Mouse (Mus musculus) thymus, adult 2 months (tissue): ENCODE results near the gene Il17rd. TPM values are rescaled to one million over a fixed set of nuclear protein-coding genes. Genes with fewer than 3 reads are reported as not detected.

Source experiments
- DNase-seq: peaks from one replicate; pipeline ENCODE4 v3.0.0; 2021
- H3K27ac ChIP-seq: fragments of 200-500 bp; 2 replicates; pipeline ENCODE4 v1.5.1; 2012; ENCODE audit warnings: low read length, control low read depth; ENCODE audit not compliant: control insufficient read depth, insufficient read depth
- H3K27me3 ChIP-seq: fragments of 200-500 bp; 2 replicates; pipeline ENCODE4 v1.6.1; 2012; ENCODE audit warnings: mild to moderate bottlenecking, low read length, moderate library complexity, mixed read lengths; ENCODE audit not compliant: control insufficient read depth, insufficient read depth
- H3K36me3 ChIP-seq: fragments of 200-500 bp; 2 replicates; pipeline ENCODE4 v1.6.1; 2012; ENCODE audit warnings: mild to moderate bottlenecking, low read length, moderate library complexity; ENCODE audit not compliant: control insufficient read depth, insufficient read depth
- H3K4me1 ChIP-seq: fragments of 200-500 bp; replicated peaks from 2 replicates; pipeline ENCODE4 v1.6.1; 2012; ENCODE audit warnings: low read length; ENCODE audit not compliant: control insufficient read depth, insufficient read depth
- H3K4me3 ChIP-seq: fragments of 200-500 bp; 2 replicates; pipeline ENCODE4 v1.5.1; 2012; ENCODE audit warnings: mild to moderate bottlenecking, low read length, control low read depth, moderate library complexity; ENCODE audit not compliant: control insufficient read depth, insufficient read depth
- CTCF ChIP-seq: fragments of 200-500 bp; IDR thresholded peaks from 2 replicates; pipeline ENCODE4 v1.5.1; 2012; ENCODE audit warnings: mild to moderate bottlenecking, control low read depth, low read length, moderate library complexity, borderline replicate concordance; ENCODE audit not compliant: control insufficient read depth, poor library complexity, insufficient read depth; ENCODE audit errors: extremely low read depth
- POLR2A ChIP-seq: fragments of 200-500 bp; IDR thresholded peaks from 2 replicates; pipeline ENCODE4 v1.6.1; 2012; ENCODE audit warnings: mild to moderate bottlenecking, low read length, control low read depth, moderate library complexity; ENCODE audit not compliant: control insufficient read depth, poor library complexity, insufficient read depth; ENCODE audit errors: extremely low read depth
- WGBS: fragments of 180-500 bp; shearing (Covaris S2); methylation state at CpG from one replicate; pipeline ENCODE4 v1.1.7; 2018; 5-methylcytosine and 5-hydroxymethylcytosine counted together
- polyA plus RNA-seq: library from polyadenylated mRNA; depleted of rRNA; stranded (reverse); fragments of >200 nt; gene quantifications from 2 replicates; pipeline ENCODE4 v1.2.3, GENCODE M21; 2012

Gene Il17rd
- polyA plus RNA-seq, 1 experiment, result 0.63 TPM

DNA sequence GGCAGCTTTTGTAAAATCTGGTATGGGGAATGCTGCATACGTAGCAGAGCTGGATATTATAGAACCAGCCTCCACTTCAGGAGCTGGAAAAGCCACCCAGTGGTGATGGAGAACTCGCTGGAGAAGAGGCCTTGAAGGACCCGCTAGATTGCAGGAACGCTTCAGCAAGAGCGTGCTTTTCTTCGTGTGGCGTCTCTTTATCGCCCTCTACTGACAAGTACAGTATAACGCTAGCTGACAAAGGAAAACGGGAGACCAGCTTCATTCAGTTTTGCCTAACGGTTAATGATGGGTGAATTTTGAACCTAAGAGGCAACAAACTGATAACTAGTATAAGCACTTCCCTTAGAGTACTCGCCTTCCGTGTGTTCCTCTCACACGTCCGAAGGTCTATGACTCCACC, 9.0 kb upstream of the Il17rd start:
- WGBS, result 4% methylated on average over 15 of the region's 15 CpGs
- H3K27ac ChIP-seq, result no peak overlapping the region
- peak; percentile 33 for DNase-seq
- H3K4me3 ChIP-seq, result no peak overlapping the region
- H3K27me3 ChIP-seq, result no peaks in the 10 kb centered on the region; the same call in 1 of the 2 replicates
- no peaks in the 10 kb centered on the region for H3K4me1 ChIP-seq
- no peak for TF ChIP-seq POLR2A
- TF ChIP-seq CTCF, result no peak
- H3K36me3 ChIP-seq, result no peaks in the 10 kb centered on the region

DNA sequence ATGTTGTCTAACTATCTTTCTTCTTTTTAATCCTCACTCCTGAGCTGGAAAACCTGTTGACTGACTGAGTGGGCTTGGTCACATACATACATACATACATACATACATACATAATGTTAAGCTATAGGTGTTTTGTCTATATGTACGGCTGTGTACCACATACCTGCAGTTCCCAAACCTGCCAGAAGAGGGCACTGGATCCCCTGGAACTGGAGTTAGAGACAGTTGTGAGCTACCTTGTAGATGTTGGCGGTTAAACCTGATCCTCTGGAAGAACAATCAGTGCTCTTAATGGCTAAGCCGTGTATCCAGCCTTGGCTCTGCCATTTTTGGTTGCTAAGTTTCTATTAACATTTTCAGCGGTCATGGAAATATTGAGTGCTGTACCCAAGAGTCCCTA, 7.6 kb upstream of the Il17rd start:
- TF ChIP-seq POLR2A (no peak), CTCF (no peak)
- DNase-seq, result peak; percentile 69
- WGBS, result 49% methylated on average over 4 of the region's 4 CpGs

GRCm38 (mm10) chr14:27037513-27037912, 1.2 kb upstream of the Il17rd start:
- DNase-seq, result no peak
- 58% methylated on average over 1 of the region's 1 CpGs for WGBS
- Histone ChIP-seq H3K27me3 (peaks cover 14% of the 10 kb centered on the region; the same call in 1 of the 2 replicates), H3K36me3 (no peaks in the 10 kb centered on the region), H3K4me3 (no peak overlapping the region), H3K27ac (no peak overlapping the region), H3K4me1 (peaks cover 10% of the 10 kb centered on the region)
- TF ChIP-seq CTCF (no peak), POLR2A (no peak)

More for the DNA sequence above, 7.6 kb upstream of the Il17rd start:
- H3K27ac ChIP-seq, result no peak overlapping the region
- no peaks in the 10 kb centered on the region for H3K36me3 ChIP-seq
- H3K27me3 ChIP-seq, result no peaks in the 10 kb centered on the region; the same call in 1 of the 2 replicates
- H3K4me1 ChIP-seq, result no peaks in the 10 kb centered on the region
- no peak overlapping the region for H3K4me3 ChIP-seq

GRCm38 (mm10) chr14:27039281-27040248, 824 bp downstream of the Il17rd start:
- H3K27ac ChIP-seq, result no peak overlapping the region
- TF ChIP-seq POLR2A (no peak), CTCF (no peak)
- WGBS, result 3% methylated on average over 59 of the region's 59 CpGs
- peaks cover 14% of the 10 kb centered on the region; the same call in 1 of the 2 replicates for H3K27me3 ChIP-seq
- H3K4me1 ChIP-seq, result peaks cover 13% of the 10 kb centered on the region
- peak overlapping the region; percentile 61 for H3K4me3 ChIP-seq
- DNase-seq, result peak; percentile 21
- no peaks in the 10 kb centered on the region for H3K36me3 ChIP-seq

- no peak overlapping the region for H3K27ac ChIP-seq
- 53% methylated on average over 12 of the region's 12 CpGs for WGBS
- TF ChIP-seq POLR2A (no peak), CTCF (no peak)
- H3K36me3 ChIP-seq, result no peaks in the 10 kb centered on the region
- no peak for DNase-seq
- H3K4me1 ChIP-seq, result peaks cover 20% of the 10 kb centered on the region
- peaks cover 14% of the 10 kb centered on the region; the same call in 1 of the 2 replicates for H3K27me3 ChIP-seq
- H3K4me3 ChIP-seq, result no peak overlapping the region
Observed at GRCm38 (mm10) chr14:27040451-27040850, 1.7 kb downstream of the Il17rd start.

GRCm38 (mm10) chr14:27042280-27042983, 3.7 kb downstream of the Il17rd start:
- DNase-seq, result no peak
- no peak for TF ChIP-seq CTCF
- Histone ChIP-seq H3K27me3 (peaks cover 14% of the 10 kb centered on the region; the same call in 1 of the 2 replicates), H3K36me3 (no peaks in the 10 kb centered on the region), H3K4me1 (peaks cover 20% of the 10 kb centered on the region), H3K27ac (no peak overlapping the region), H3K4me3 (no peak overlapping the region)
- 79% methylated on average over 8 of the region's 8 CpGs for WGBS
